Mouse (Mus musculus) heart, adult 2 months (tissue): ENCODE data around the gene Fxyd6.

Experiments used
- CTCF ChIP-seq: fragments of 200-600 bp; IDR thresholded peaks from 2 replicates; pipeline ENCODE4 v1.8.1; 2022; ENCODE audit warnings: antibody characterized with exemption, mild to moderate bottlenecking, moderate library complexity
- POLR2A ChIP-seq: fragments of 200-500 bp; IDR thresholded peaks from 2 replicates; pipeline ENCODE4 v1.6.1; 2011; ENCODE audit warnings: mild to moderate bottlenecking, low read depth, low read length, control low read depth; ENCODE audit not compliant: insufficient read depth

GRCm38 (mm10) chr9:45439025-45439424 is 69.0 kb downstream of the Fxyd6 start:
- TF ChIP-seq CTCF (no peak), POLR2A (no peak)
